Mouse (Mus musculus) forebrain, embryonic 13.5 days (tissue): ENCODE measurements around the gene Meis2. TPM values are rescaled to one million over a fixed set of nuclear protein-coding genes. Genes with fewer than 3 reads are reported as not detected.

Experiments used
- ATAC-seq: fragments of 200-750 bp; cut with Nextera tagmentation; 2 replicates; pipeline ENCODE4 v1.8.0; 2017
- H3K27ac ChIP-seq: fragments of 300-500 bp; sonication (generic); 2 replicates; pipeline ENCODE4 v1.5.1; 2015; ENCODE audit warnings: inconsistent platforms, mild to moderate bottlenecking, moderate library complexity
- H3K27me3 ChIP-seq: fragments of 300-500 bp; sonication (generic); 2 replicates; pipeline ENCODE4 v1.6.1; 2015; ENCODE audit warnings: mild to moderate bottlenecking, inconsistent platforms
- H3K36me3 ChIP-seq: fragments of 300-500 bp; sonication (generic); 2 replicates; pipeline ENCODE4 v1.6.1; 2015; ENCODE audit warnings: mild to moderate bottlenecking, inconsistent platforms; ENCODE audit not compliant: poor library complexity, severe bottlenecking
- H3K4me1 ChIP-seq: fragments of 300-500 bp; sonication (generic); 2 replicates; pipeline ENCODE4 v1.6.1; 2015; ENCODE audit warnings: inconsistent platforms
- H3K4me2 ChIP-seq: fragments of 300-500 bp; sonication (generic); 2 replicates; pipeline ENCODE4 v1.6.1; 2015; ENCODE audit warnings: inconsistent platforms, mild to moderate bottlenecking, moderate library complexity
- H3K4me3 ChIP-seq: fragments of 300-500 bp; sonication (generic); 2 replicates; pipeline ENCODE4 v1.5.1; 2015; ENCODE audit warnings: mild to moderate bottlenecking, inconsistent platforms
- H3K9ac ChIP-seq: fragments of 300-500 bp; sonication (generic); 2 replicates; pipeline ENCODE4 v1.6.1; 2015; ENCODE audit warnings: mild to moderate bottlenecking, inconsistent platforms
- H3K9me3 ChIP-seq: fragments of 300-500 bp; sonication (generic); replicated peaks from 2 replicates; pipeline ENCODE4 v1.6.1; 2016; ENCODE audit warnings: inconsistent platforms
- WGBS: fragments of 180-500 bp; shearing (Covaris S2); methylation state at CpG from one replicate; pipeline ENCODE4 v1.1.7; 2015; 5-methylcytosine and 5-hydroxymethylcytosine counted together
- polyA plus RNA-seq: library from polyadenylated mRNA; unstranded; fragments of >200 nt; fragmentation: Nextera tagmentation; extraction: Ambion mirVana; gene quantifications from 2 replicates; pipeline ENCODE4 v1.2.1, GENCODE M21; 2015

Meis2 gene
- polyA plus RNA-seq, 1 experiment from 2014 or later, result 130 TPM

GRCm38 (mm10) chr2:115883520-115883919 is 182.1 kb downstream of the Meis2 start:
- Histone ChIP-seq H3K4me1 (peaks cover 35% of the 10 kb centered on the region), H3K27ac (no peak overlapping the region), H3K4me2 (no peak overlapping the region), H3K9me3 (no peaks in the 10 kb centered on the region), H3K9ac (no peak overlapping the region), H3K36me3 (peaks cover 7% of the 10 kb centered on the region), H3K4me3 (no peak overlapping the region), H3K27me3 (no peaks in the 10 kb centered on the region)
- WGBS, result 67% methylated on average over 10 of the region's 10 CpGs
- ATAC-seq, result peak; percentile 31; the same call in 1 of the 2 replicates

DNA sequence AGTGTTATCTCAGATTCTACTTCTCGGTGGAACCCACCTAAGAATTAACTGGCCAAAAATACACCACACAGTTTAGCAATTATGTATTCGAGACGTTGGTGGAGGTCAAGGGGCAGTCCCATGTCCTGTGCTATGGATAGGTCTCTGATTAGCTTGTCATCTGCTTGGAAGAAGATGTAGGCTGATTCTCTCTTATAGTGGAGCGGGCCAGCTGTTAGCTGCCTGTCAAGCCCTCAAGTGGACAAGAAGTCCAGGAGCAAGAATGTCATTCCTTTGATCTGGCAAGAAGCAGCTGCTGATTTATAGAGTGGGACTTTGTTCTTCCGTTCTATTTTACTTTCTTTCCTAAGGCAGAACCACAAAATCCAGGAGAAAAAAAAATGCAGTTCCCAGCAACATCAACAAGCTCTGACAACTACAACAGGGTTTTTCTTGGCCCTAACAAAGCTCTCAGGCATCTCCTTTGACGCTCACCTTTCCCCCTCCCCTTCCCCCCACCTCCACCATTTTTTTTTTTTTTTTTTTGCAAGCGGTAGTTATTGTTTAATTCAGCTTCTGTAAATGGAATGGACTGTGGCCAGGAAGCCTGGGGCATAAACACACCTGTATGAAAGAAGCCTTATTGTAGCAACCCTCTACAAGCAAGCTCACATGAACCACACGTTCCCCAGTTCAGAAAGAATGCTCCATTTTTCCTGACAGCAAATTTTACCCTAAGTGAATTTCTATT is 189.7 kb downstream of the Meis2 start:
- Histone ChIP-seq H3K27ac (peak overlapping the region; percentile 10; the same call in 1 of the 2 replicates), H3K9ac (no peak overlapping the region)

GRCm38 (mm10) chr2:115872851-115873250 is 192.8 kb downstream of the Meis2 start:
- 22% methylated on average over 2 of the region's 2 CpGs for WGBS
- no peaks in the 10 kb centered on the region for H3K9me3 ChIP-seq

More for the DNA sequence above, 189.7 kb downstream of the Meis2 start:
- Histone ChIP-seq H3K9me3 (no peaks in the 10 kb centered on the region), H3K36me3 (peaks cover 8% of the 10 kb centered on the region; the same call in 1 of the 2 replicates), H3K27me3 (no peaks in the 10 kb centered on the region), H3K4me2 (no peak overlapping the region), H3K4me3 (no peak overlapping the region), H3K4me1 (peaks cover 25% of the 10 kb centered on the region)
- 65% methylated on average over 8 of the region's 8 CpGs for WGBS
- ATAC-seq, result no peak

GRCm38 (mm10) chr2:115869966-115870365 is 195.7 kb downstream of the Meis2 start:
- 36% methylated on average over 2 of the region's 2 CpGs for WGBS
- Histone ChIP-seq H3K9ac (no peak overlapping the region), H3K4me1 (peaks cover 45% of the 10 kb centered on the region), H3K4me3 (no peak overlapping the region), H3K27me3 (no peaks in the 10 kb centered on the region), H3K27ac (no peak overlapping the region), H3K9me3 (no peaks in the 10 kb centered on the region), H3K36me3 (peaks cover 34% of the 10 kb centered on the region), H3K4me2 (no peak overlapping the region)
- no peak for ATAC-seq

More at GRCm38 (mm10) chr2:115872851-115873250, 192.8 kb downstream of the Meis2 start:
- no peaks in the 10 kb centered on the region for H3K27me3 ChIP-seq
- H3K4me1 ChIP-seq, result peaks cover 45% of the 10 kb centered on the region
- ATAC-seq, result no peak
- H3K4me3 ChIP-seq, result no peak overlapping the region
- no peak overlapping the region for H3K9ac ChIP-seq
- H3K4me2 ChIP-seq, result no peak overlapping the region
- H3K27ac ChIP-seq, result no peak overlapping the region; the same call in 1 of the 2 replicates
- peaks cover 17% of the 10 kb centered on the region; the same call in 1 of the 2 replicates for H3K36me3 ChIP-seq

DNA sequence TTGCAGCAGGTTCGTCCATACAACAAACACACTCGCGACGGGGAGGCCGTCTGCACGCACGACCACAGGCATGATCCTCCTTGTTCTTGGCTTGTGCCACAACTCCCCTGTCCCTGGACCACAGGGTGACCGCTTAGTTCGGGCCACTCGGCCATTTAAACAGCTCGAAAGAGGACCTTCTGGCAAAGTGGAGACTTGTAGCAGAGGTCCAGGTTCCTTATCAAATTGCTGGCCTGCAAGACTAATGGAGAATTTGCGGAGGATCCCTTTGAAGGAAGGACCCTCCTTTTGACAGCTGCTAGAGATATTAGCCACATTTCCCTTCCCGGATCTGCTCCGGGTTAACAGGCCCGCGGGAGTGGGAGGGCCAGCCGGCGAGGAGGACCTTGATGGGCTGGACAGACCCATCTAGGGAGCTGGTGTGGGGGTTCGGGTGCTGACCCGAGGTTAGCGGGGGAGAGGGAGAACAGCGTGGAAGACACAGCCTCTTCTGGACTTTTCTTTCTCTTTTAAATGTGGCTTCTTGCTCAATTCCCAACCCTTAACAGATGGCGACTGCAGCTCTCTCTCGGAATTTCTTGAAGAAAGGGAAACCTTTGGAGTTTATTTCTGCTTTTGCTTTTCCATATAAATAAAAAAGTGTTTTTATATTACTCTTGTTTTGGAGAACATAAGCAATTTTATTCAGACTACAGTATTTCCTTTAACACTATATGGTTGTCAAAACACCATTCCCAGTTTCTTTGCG is 204.9 kb downstream of the Meis2 start:
- Histone ChIP-seq H3K27me3 (peaks cover 10% of the 10 kb centered on the region; the same call in 1 of the 2 replicates), H3K4me2 (peak overlapping the region; percentile 62), H3K36me3 (peaks cover 12% of the 10 kb centered on the region), H3K4me1 (peaks cover 49% of the 10 kb centered on the region), H3K9ac (peak overlapping the region; percentile 62), H3K27ac (peak overlapping the region; percentile 90), H3K4me3 (peak overlapping the region; percentile 26), H3K9me3 (no peaks in the 10 kb centered on the region)
- 6% methylated on average over 25 of the region's 25 CpGs for WGBS
- ATAC-seq, result no peak

GRCm38 (mm10) chr2:115860141-115860480 is 205.5 kb downstream of the Meis2 start:
- Histone ChIP-seq H3K4me1 (peaks cover 49% of the 10 kb centered on the region), H3K9ac (peak overlapping the region; percentile 62), H3K36me3 (peaks cover 12% of the 10 kb centered on the region), H3K27me3 (peaks cover 10% of the 10 kb centered on the region; the same call in 1 of the 2 replicates), H3K4me3 (peak overlapping the region; percentile 26), H3K4me2 (peak overlapping the region; percentile 62), H3K9me3 (no peaks in the 10 kb centered on the region), H3K27ac (peak overlapping the region; percentile 90)
- ATAC-seq, result no peak
- under 1% methylated on average over 15 of the region's 15 CpGs for WGBS

DNA sequence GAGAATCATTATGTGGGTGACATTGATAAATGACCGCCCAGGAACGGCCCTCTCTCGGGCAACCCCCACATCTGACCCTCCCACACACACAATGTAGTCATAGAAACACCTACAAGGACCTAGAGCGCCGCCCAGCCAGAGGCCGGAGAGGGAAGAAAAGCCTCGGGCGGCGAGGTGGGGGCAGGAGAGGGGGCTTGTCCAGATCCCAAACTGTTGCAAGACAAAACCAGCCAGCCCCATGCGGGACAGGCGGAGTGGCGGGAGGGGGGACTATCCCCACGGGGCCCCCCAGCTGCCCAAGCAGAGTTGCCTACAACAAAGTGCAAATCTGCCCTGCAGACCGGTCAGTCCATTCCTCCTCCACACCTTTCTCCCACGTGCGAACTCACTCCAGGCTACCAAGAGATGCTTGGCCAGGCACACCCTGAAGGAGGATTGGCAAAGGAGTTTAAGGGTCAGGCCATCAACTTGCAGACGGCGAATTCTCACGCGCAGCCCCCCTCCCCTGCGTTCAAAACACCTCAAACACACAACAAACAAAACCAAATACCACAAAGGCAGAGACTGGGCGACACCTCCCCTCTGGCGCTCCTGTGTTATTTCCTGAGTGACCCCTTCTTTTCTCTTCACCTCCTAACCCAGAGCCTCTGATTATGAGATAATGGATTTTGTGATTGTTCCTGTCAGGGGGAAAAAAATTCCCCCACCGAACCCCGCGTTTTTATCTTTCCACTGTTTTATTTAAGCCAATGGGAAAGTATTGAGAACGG is 206.1 kb downstream of the Meis2 start:
- ATAC-seq, result peak; percentile 48
- peaks cover 55% of the 10 kb centered on the region for H3K4me1 ChIP-seq
- 1% methylated on average over 25 of the region's 27 CpGs for WGBS

GRCm38 (mm10) chr2:115858927-115859326 is 206.7 kb downstream of the Meis2 start:
- Histone ChIP-seq H3K27me3 (peaks cover 10% of the 10 kb centered on the region; the same call in 1 of the 2 replicates), H3K9ac (peak overlapping the region; percentile 62), H3K36me3 (peaks cover 8% of the 10 kb centered on the region), H3K9me3 (no peaks in the 10 kb centered on the region), H3K4me2 (peak overlapping the region; percentile 62), H3K27ac (peak overlapping the region; percentile 90), H3K4me1 (peaks cover 61% of the 10 kb centered on the region), H3K4me3 (peak overlapping the region; percentile 26)
- ATAC-seq, result no peak
- 0% methylated on average over 10 of the region's 10 CpGs for WGBS

More for the DNA sequence above, 206.1 kb downstream of the Meis2 start:
- H3K4me3 ChIP-seq, result peak overlapping the region; percentile 26
- peaks cover 12% of the 10 kb centered on the region for H3K36me3 ChIP-seq
- no peaks in the 10 kb centered on the region for H3K9me3 ChIP-seq
- H3K4me2 ChIP-seq, result peak overlapping the region; percentile 62
- H3K27me3 ChIP-seq, result peaks cover 10% of the 10 kb centered on the region; the same call in 1 of the 2 replicates
- H3K27ac ChIP-seq, result peak overlapping the region; percentile 90
- peak overlapping the region; percentile 62 for H3K9ac ChIP-seq

DNA sequence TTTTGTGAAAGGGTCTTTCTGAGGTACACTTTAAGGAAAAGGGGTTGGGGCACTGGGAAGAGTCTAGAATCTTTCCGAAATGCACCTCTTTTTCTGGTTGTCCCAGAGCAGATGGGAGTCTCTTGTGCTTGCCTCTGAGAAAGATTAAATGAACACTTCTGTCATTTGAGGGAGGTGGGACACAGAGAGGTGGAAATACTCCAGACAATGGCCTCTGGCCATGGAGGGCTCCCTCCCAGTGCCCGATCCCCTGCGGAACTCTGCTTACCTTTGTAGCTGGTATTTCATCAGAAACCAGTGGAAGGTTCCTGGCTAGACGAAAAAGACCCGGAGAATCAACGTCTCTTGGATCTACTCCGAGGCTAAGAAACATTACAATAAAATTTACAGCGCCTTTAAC is 207.4 kb downstream of the Meis2 start:
- 4% methylated on average over 8 of the region's 8 CpGs for WGBS
- Histone ChIP-seq H3K4me2 (peak overlapping the region; percentile 62), H3K4me1 (peaks cover 68% of the 10 kb centered on the region), H3K27ac (peak overlapping the region; percentile 94), H3K36me3 (peaks cover under 1% of the 10 kb centered on the region), H3K9me3 (no peaks in the 10 kb centered on the region), H3K9ac (peak overlapping the region; percentile 60), H3K27me3 (peaks cover 10% of the 10 kb centered on the region; the same call in 1 of the 2 replicates), H3K4me3 (peak overlapping the region; percentile 24)
- ATAC-seq, result no peak

DNA sequence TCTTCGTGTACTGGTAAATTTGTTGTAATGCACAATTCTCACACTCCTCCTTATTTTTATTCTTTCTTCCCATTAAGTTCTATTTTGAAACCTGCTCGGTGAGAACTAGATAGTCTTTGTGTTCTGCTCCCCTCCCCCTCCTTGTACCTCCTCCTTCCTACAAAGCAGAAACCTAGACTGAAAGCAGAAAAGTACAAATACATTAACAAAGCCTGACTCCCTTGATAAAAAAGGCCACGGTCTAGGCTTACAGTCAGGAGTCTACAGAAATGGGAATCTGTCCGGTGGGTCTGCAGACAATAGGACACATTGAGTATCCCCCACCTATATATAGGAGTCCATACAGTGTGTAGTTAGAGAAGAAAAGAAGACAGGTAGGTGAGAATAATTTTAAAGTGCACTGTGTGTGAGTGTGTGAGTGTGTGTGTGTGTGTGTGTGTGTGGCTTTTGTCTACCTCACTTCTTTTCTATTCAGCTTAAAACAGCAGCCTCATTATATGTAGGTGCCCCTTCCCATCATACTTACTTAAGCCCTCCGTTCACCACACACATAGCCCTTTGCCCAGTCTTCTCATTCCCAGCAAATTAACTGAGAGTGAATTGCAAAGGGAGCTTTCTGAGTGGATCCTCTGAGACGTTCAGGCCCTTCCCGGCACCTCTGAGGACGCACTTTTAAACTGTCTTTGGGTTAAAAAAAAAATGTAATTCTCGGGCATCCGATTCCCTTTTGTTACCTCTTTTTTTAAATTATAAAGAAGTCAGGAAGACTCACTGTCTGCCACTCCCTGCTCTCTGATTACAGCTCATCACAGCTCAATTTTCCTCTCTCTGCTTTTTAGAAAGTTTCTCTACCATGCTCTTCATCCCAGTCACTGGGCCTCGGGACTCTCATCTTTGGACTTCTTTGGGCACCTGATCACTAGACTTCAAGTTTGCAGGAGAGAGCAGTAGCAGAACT is 208.2 kb downstream of the Meis2 start:
- peak overlapping the region; percentile 60 for H3K9ac ChIP-seq
- H3K9me3 ChIP-seq, result no peaks in the 10 kb centered on the region
- H3K4me2 ChIP-seq, result peak overlapping the region; percentile 62
- WGBS, result under 1% methylated on average over 11 of the region's 11 CpGs
- peak; percentile 12; the same call in 1 of the 2 replicates for ATAC-seq
- peak overlapping the region; percentile 94 for H3K27ac ChIP-seq
- peaks cover 76% of the 10 kb centered on the region for H3K4me1 ChIP-seq
- H3K36me3 ChIP-seq, result no peaks in the 10 kb centered on the region
- peaks cover 17% of the 10 kb centered on the region for H3K27me3 ChIP-seq
- peak overlapping the region; percentile 24 for H3K4me3 ChIP-seq
